Mouse (Mus musculus) megakaryocyte-erythroid progenitor cell, adult 5-6 weeks (primary cell): ENCODE data around the gene Mmp28. TPM values are rescaled to one million over a fixed set of nuclear protein-coding genes. Genes with fewer than 3 reads are reported as not detected.

ENCODE experiments used
- ATAC-seq: replicated peaks from 2 replicates; pipeline ENCODE4 v1.8.0; 2016; ENCODE audit warnings: mild to moderate bottlenecking, inconsistent platforms; ENCODE audit not compliant: severe bottlenecking, poor library complexity, low FRiP score, low TSS enrichment
- total RNA-seq, 2 experiments: library from RNA; stranded (forward) in 1 of 2; stranded (reverse) in 1 of 2; fragments of 200-1000, 215-1000 nt in 1 of 2; fragments of >200 nt in 1 of 2; fragmentation: Nextera tagmentation in 1 of 2; gene quantifications; 2 replicates each; pipeline ENCODE4 v1.2.3; 2014 to 2017

Gene Mmp28
- total RNA-seq, 2 experiments from 2014 or later: 0.19 TPM; not detected in 1

DNA sequence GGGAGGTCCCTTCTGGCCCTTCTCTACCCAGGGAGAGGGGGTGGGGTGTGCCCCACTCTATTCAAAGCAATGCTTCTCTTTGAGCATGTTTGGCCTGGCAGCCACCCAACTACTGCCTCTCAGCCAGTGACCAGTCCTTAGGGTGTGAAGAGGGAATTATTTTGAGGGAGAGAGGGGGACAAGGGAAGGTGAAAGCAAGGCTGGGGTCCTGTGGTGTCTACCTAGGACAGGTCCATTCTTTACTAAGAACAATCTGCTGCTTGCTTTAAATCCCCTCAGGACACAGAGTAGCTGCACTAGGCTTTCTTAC lies 14.0 kb downstream of the Mmp28 start:
- ATAC-seq: no peak

DNA sequence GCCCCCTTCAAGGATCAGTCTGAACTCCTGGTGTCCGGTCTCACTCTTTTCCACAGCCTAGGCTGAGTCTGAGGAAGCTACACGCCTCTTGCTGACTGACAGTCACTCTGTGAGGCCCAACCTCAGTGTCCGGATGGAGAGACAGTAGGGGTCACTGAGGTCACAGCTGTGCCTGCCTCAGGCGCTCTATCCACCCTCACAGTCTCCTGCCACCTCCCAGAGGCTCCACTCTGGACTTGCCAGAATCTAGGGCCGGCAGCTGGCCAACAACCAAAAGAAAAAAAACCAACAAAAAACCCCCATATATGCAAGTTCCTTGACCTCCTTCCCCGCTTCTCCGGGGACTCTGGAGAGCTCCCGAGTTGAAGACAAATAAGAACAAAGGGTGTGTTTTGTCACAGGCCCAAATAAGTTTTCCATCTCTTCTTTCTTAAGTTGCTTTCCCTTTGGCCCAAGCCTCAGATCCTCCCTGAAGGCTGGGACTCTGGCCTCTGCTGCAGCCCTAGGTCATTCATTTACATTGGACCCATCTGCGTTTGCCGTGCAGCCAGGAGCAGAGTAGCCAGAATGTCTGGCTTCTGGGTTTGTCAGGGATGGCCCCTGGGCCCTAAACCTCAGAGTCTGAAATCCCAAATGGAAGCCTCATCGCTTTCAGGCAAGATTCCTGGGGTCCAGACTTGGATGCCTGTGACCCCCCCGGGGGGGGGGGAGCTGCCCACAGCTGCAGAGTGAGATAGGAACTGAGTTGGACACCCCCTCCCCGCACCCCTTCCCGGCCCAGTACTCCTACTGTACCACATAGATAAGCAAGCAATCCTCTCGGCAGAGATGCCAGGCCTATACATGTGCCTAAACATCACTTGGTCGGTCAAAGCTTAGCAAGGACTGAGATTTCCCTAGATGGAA lies 14.6 kb downstream of the Mmp28 start:
- ATAC-seq: 0 out of 2 replicates have a peak, but pooled peaks have one; percentile 55

GRCm38 (mm10) chr11:83447612-83448011 lies 15.3 kb downstream of the Mmp28 start:
- ATAC-seq: no peak

DNA sequence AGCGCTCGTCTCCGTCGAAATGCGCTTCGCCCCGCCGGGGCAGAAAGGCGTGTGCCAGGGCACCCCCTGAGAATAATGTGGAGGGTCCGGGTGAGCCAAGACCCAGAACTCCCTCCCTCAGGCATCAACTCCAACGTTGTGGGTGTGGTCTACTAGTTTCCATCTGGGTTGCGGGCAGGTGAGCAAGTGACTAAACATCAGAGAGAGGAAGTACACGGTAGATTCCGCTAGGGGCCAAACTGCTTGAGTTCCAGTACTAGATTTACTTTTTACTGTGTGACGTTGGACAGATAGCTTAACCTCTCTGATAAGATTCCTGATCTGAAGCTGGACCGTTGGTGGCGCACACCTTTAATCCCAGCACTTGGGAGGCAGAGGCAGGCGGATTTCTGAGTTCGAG lies 17.9 kb downstream of the Mmp28 start:
- ATAC-seq: no peak

- ATAC-seq: no peak
Observed at GRCm38 (mm10) chr11:83443824-83444223, 19.0 kb downstream of the Mmp28 start.

DNA sequence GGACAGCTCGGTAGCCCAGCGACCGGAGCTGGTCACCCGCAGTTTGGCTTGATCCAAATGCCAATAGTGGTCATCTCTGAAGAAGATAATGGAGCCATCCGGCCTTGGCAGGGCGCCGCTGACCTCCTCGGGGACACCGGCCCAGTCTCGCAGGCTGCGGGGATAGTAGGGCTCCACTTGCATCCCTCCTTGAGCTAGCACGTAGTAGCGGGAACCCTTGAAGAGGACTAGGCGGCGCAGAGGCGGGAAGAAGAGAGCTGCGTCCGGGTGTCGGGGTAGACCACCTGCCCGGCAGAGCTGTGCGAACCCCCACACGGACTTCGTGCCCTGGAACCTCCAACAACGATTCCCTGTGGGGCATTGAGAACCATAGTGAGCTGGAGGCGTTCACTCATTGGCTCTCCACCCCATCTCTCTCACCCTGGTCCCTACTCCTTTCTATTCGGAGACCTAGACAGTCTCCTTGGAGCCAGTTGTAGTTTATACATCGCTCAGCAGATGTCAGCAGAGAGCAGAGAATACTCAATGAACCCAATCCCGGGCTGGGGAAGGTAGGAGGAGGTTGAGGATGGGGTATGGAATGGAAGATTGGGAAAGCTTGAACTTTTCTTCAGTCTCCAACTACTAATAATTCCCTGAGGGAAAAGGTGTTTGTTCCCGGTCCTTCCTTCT lies 20.1 kb downstream of the Mmp28 start:
- peak; percentile 63; the same call in 1 of the 2 replicates for ATAC-seq

GRCm38 (mm10) chr11:83441235-83441634 lies 21.6 kb downstream of the Mmp28 start:
- no peak for ATAC-seq

DNA sequence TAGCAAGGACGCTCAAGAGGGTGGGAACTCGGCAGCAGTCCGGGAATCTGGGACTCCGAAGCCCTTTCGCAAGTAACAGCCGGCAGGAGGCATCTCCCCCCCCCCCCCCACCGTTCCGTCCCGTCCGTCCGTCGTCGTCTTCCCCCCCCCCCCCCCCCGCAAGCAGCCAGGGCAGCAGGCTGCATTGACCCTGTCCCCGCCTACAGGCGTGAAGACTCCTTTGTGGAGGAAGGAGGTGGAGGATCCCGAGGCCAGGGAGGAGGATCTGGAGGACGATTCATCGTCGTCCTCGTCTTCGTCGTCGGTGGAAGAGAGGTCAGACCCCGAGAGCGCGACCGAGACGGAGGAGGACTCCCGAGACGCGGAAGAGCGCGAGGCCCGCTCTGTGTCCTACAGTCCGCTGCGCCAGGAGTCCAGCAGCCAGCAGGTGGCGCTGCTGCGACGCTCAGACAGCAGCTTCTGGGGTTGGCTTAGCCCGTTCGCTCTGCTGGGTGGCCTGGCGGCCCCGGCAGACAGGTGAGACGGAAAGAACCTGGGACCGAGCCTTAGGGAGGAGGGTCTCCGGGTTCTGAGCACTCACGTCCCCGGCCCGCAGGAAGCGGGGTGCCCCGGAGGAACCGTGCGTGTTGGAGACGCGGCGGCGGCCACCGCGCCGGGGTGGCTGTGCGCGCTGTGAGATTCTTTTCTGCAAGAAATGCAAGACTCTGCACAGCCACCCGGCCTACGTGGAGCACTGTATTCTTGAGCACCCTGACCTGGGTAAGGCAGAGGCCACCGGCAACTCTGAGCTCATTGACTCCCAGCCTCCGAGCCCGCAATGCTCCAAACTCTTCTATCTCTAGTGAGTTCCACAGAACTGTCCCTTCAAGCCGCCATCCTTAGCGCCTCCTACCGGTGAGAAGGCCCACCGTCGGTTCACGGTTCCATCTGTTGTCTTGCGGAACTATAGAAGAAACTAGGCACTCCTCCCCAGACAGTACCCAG lies 22.5 kb downstream of the Mmp28 start:
- peak; percentile 82 for ATAC-seq

DNA sequence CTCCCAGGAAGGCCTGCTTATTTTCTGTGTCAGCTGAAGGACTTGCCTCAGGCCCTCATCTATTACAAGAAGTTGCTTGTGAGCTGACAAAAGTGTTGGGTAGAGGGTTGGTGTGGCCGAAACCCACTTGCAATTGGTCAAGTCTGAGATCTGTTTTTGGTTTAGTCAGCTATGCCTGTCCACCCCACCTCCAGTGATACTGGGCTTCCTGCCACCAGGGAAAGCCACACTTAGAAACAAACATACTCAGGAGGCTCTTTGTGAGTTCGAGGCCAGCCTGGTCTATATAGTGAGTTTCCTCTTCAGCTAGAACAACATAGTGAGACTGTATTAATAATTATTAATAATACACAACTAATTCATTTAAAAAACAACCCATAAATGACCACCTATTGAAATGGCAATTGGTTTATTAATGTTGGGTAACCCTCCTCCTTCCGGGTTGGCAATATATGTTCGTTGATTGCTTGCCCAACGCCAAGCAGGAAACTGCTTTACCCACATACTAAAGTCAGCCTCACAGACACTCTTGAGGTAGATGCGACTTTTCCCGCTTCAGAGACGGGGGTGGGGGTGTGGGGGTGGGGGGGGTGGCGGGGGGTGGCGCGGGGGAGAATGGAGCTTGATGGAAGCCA lies 23.3 kb downstream of the Mmp28 start:
- ATAC-seq: no peak

- no peak for ATAC-seq
Observed at GRCm38 (mm10) chr11:83437377-83437776, 25.5 kb downstream of the Mmp28 start, which contains the start of gene 1700020L24Rik. Gene 1700020L24Rik (plus strand): TSS chr11:83437677.

DNA sequence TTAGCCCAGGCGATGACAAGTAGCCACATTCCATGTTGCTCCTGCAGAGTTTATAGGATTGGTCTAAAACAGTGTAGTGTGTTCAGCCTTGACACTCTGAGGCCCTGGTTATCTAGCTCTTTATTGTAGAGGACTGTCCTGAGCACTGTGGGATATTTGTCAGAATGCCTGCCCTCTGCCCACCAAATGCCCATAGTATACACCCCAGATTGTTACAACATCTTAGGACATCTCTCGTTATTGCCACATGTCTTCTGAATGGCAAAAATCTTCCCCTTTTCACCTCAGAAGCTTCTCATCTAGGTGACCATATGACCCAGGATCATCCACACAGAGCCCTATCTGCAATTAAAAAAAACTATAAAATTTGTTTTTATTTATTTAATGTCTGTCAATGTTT lies 30.3 kb downstream of the Mmp28 start:
- no peak for ATAC-seq

DNA sequence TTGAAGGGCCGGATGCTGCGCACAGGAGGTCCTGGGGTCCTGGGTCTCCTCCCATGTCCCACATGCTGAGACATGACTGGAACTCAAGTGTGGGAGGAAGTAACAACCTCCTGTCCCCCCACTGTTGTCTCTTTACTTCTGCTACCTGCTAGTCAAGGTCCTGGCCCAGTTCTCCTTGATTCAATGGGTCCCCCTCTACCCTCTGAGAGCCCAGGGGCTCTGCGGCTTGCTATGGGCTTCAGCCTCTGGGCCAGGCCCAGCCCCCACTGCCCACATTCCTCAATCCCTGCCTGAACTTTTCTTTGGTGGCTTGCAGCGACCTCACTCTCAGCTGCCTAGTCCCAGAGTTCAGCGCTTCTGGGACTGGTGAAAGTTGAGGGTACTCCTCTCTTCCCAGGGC lies 33.5 kb downstream of the Mmp28 start, which contains the start of gene Gas2l2:
Gas2l2 (minus strand) TSS at position 101 of the 400 bp plus-strand sequence.
- ATAC-seq: no peak

GRCm38 (mm10) chr11:83426964-83427363 lies 35.9 kb downstream of the Mmp28 start:
- ATAC-seq: peak; percentile 85

DNA sequence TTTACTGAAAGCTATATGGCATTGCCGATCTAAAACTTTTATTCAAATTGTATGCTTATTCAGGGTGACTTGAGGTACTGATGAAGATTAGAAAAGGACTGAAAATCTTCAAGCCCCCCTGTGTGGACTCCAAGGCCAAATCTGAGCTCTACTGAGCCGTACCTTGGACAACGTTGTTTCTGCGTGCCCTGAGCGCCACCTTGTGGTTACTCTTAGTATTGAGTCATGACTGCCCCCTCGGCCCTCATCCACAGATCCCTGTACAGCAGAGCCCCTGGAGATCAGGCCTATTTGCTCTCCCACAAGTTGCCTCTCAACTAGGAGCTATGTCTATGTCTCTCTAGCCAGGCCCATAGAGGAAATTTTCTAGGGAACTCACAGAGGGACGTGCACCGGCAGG lies 38.2 kb downstream of the Mmp28 start:
- peak; percentile 38; the same call in 1 of the 2 replicates for ATAC-seq

GRCm38 (mm10) chr11:83421305-83421704 lies 41.6 kb downstream of the Mmp28 start:
- ATAC-seq: peak; percentile 49; the same call in 1 of the 2 replicates

DNA sequence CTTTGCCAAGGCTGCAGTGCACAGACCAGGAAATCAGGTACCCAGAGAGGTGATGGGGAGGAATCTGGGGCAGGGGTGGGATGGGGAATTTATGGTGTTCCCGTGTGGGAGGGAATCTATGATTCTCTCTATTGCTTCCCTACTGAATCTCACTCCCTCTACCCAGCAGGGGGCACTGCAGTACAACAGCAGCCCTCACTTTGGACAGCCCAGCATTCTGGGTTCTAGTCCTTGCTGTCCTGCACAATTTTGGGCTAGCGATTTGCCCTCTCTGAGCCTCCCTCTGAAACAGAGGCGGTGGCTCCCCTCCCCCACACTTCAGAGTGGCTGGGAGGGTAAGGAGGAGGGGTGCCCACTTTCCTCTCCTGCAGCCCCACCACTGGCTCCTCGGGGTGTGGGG lies 42.5 kb downstream of the Mmp28 start:
- ATAC-seq: no peak

DNA sequence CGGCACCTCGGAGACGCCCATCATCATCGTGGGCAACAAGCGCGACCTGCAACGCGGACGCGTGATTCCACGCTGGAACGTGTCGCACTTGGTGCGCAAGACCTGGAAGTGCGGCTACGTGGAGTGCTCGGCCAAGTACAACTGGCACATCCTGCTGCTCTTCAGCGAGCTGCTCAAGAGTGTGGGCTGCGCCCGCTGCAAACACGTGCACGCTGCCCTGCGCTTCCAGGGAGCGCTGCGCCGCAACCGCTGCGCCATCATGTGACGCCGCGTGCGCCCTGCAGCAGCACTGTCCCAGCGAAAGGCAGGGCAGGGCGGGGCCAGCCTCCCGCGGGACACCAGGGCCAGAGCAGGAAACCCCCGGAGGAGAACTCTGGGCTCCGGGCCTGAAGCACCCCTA lies 44.3 kb downstream of the Mmp28 start:
- no peak for ATAC-seq

GRCm38 (mm10) chr11:83417708-83418107 lies 45.2 kb downstream of the Mmp28 start:
- ATAC-seq: no peak

GRCm38 (mm10) chr11:83417080-83417479 lies 45.8 kb downstream of the Mmp28 start:
- peak; percentile 64 for ATAC-seq
